In genomic region chr19:7066034-7066827, GRCm38 (mm10) we compare ENCODE assay signal across 8 mouse cellular contexts. TPM values are rescaled to one million over a fixed set of nuclear protein-coding genes. Genes with fewer than 3 reads are reported as not detected.
A peak's percentile ranks its signal among the peaks of the same experiment; 100 is the strongest.
DNase-seq lines count a peak whose midpoint lies in the region; ATAC-seq and TF ChIP-seq lines count a peak whose summit lies in the region.

No protein-coding gene starts in this region.

- no peak for ATAC-seq in lung, embryonic 14.5 days (ENCODE audit: insufficient read depth)
- 0 out of 2 replicates have a peak, but pooled peaks have one; percentile 10 for ATAC-seq in heart, embryonic 15.5 days (replicated peaks; ENCODE audit: insufficient number of reproducible peaks, insufficient read depth, low FRiP score, low read depth)
- no peak for ATAC-seq in kidney, embryonic 16.5 days (ENCODE audit: low FRiP score, low TSS enrichment)
- no peak for ATAC-seq in midbrain, embryonic 16.5 days

- H3K27ac ChIP-seq in lung, embryonic 14.5 days (ENCODE audit: low read depth), result 0 out of 2 replicates have a peak overlapping the region, but pooled peaks have one; percentile 21
- H3K27ac ChIP-seq in heart, embryonic 15.5 days, result peak overlapping the region; percentile 33
- 0 out of 2 replicates have a peak overlapping the region, but pooled peaks have one; percentile 40 for H3K27ac ChIP-seq in kidney, embryonic 16.5 days (ENCODE audit: low read length)
- H3K27ac ChIP-seq in midbrain, embryonic 16.5 days (ENCODE audit: low read length), result no peak overlapping the region

- WGBS in lung, embryonic 14.5 days, result 27% methylated on average over 15 of the region's 15 CpGs
- WGBS in lung, adult 2 months, result 38% methylated on average over 15 of the region's 15 CpGs
- 28% methylated on average over 15 of the region's 15 CpGs for WGBS in heart, embryonic 15.5 days
- 35% methylated on average over 15 of the region's 15 CpGs for WGBS in kidney, embryonic 16.5 days
- WGBS in midbrain, embryonic 16.5 days, result 33% methylated on average over 15 of the region's 15 CpGs

- DNase-seq in lung, embryonic 14.5 days, result peak; percentile 81
- no peak for DNase-seq in lung, adult 2 months
- peak; percentile 60 for DNase-seq in brain, adult 2 months (ENCODE audit: low read depth, low spot score)
- peak; percentile 81 for DNase-seq in thymus, postnatal 4 days
- no peak for DNase-seq in layer of hippocampus, postnatal 25 days (ENCODE audit: extremely low spot score in 1 of 2, low spot score in 1 of 2)

- H3K27me3 ChIP-seq in lung, embryonic 14.5 days (ENCODE audit: insufficient read depth, low read length), result peaks cover 12% of the 10 kb centered on the region
- H3K27me3 ChIP-seq in heart, embryonic 15.5 days, result peaks cover 7% of the 10 kb centered on the region
- H3K27me3 ChIP-seq in kidney, embryonic 16.5 days (ENCODE audit: insufficient read depth, low read length), result 0 out of 2 replicates have a peak, but pooled peaks cover 10% of the 10 kb centered on the region
- H3K27me3 ChIP-seq in midbrain, embryonic 16.5 days (ENCODE audit: control insufficient read depth, insufficient read depth, low read depth, low read length), result no peaks in the 10 kb centered on the region

- no peaks in the 10 kb centered on the region for H3K36me3 ChIP-seq in lung, embryonic 14.5 days (ENCODE audit: insufficient read depth)
- H3K36me3 ChIP-seq in heart, embryonic 15.5 days, result no peaks in the 10 kb centered on the region
- no peaks in the 10 kb centered on the region for H3K36me3 ChIP-seq in kidney, embryonic 16.5 days (ENCODE audit: insufficient read depth, low read length)
- H3K36me3 ChIP-seq in midbrain, embryonic 16.5 days (ENCODE audit: control insufficient read depth, insufficient read depth, low read length), result no peaks in the 10 kb centered on the region

- TF ChIP-seq CTCF in lung, embryonic 14.5 days (IDR thresholded peaks at IDR 0.05; ENCODE audit: low read depth), result no peak
- no peak for TF ChIP-seq CTCF in lung, adult 2 months (IDR thresholded peaks at IDR 0.05; ENCODE audit: insufficient read depth, low read length)

- no peak for TF ChIP-seq POLR2A in lung, adult 2 months (IDR thresholded peaks at IDR 0.05; ENCODE audit: borderline replicate concordance, extremely low read depth, low read depth, low read length)

- no peaks in the 10 kb centered on the region for H3K9me3 ChIP-seq in lung, embryonic 14.5 days (ENCODE audit: low read depth, low read length)
- no peaks in the 10 kb centered on the region for H3K9me3 ChIP-seq in heart, embryonic 15.5 days (replicated peaks)
- H3K9me3 ChIP-seq in kidney, embryonic 16.5 days (ENCODE audit: low read length), result no peaks in the 10 kb centered on the region
- H3K9me3 ChIP-seq in midbrain, embryonic 16.5 days (replicated peaks; ENCODE audit: control insufficient read depth, low read length, poor library complexity, severe bottlenecking), result no peaks in the 10 kb centered on the region

- peak overlapping the region; percentile 29 for H3K4me2 ChIP-seq in lung, embryonic 14.5 days
- H3K4me2 ChIP-seq in heart, embryonic 15.5 days, result peak overlapping the region; percentile 11; the same call in 1 of the 2 replicates
- peak overlapping the region; percentile 17; the same call in 1 of the 2 replicates for H3K4me2 ChIP-seq in kidney, embryonic 16.5 days (replicated peaks; ENCODE audit: low read depth, low read length)
- no peak overlapping the region for H3K4me2 ChIP-seq in midbrain, embryonic 16.5 days (ENCODE audit: low read length)

- no peak overlapping the region for H3K4me3 ChIP-seq in lung, embryonic 14.5 days (ENCODE audit: low read depth, low read length)
- no peak overlapping the region for H3K4me3 ChIP-seq in lung, adult 2 months (replicated peaks; ENCODE audit: extremely low read depth, low read depth, low read length)
- H3K4me3 ChIP-seq in heart, embryonic 15.5 days, result no peak overlapping the region
- H3K4me3 ChIP-seq in kidney, embryonic 16.5 days (ENCODE audit: low read length), result no peak overlapping the region
- H3K4me3 ChIP-seq in midbrain, embryonic 16.5 days (ENCODE audit: low read depth, low read length), result no peak overlapping the region

- H3K9ac ChIP-seq in lung, embryonic 14.5 days, result 0 out of 2 replicates have a peak overlapping the region, but pooled peaks have one; percentile 16
- H3K9ac ChIP-seq in heart, embryonic 15.5 days, result no peak overlapping the region
- H3K9ac ChIP-seq in kidney, embryonic 16.5 days (replicated peaks; ENCODE audit: low read length), result 0 out of 2 replicates have a peak overlapping the region, but pooled peaks have one; percentile 5
- H3K9ac ChIP-seq in midbrain, embryonic 16.5 days (ENCODE audit: low read depth, low read length), result peak overlapping the region; percentile 10; the same call in 1 of the 2 replicates

- H3K4me1 ChIP-seq in lung, embryonic 14.5 days (ENCODE audit: insufficient read depth), result peaks cover 24% of the 10 kb centered on the region
- H3K4me1 ChIP-seq in lung, adult 2 months (ENCODE audit: control insufficient read depth, insufficient read depth, low read length), result no peaks in the 10 kb centered on the region
- H3K4me1 ChIP-seq in heart, embryonic 15.5 days (replicated peaks), result peaks cover 39% of the 10 kb centered on the region
- peaks cover 51% of the 10 kb centered on the region for H3K4me1 ChIP-seq in kidney, embryonic 16.5 days (ENCODE audit: insufficient read depth, low read length)
- H3K4me1 ChIP-seq in midbrain, embryonic 16.5 days (ENCODE audit: control insufficient read depth, insufficient read depth, low read length), result peaks cover 42% of the 10 kb centered on the region

RNA-seq across cellular contexts. Expression of gene Macrod1, which starts 9.6 kb away (rescaled TPM):
- polyA plus RNA-seq in lung, embryonic 14.5 days (2014; fragmentation: Nextera tagmentation; extraction: Ambion mirVana), result 11.0 and 11.4 TPM in 2 replicates
- polyA plus RNA-seq in lung, adult 2 months (2012; rRNA removed), result 42.0 and 44.3 TPM in 2 replicates
- polyA plus RNA-seq in heart, embryonic 15.5 days (2015; fragmentation: Nextera tagmentation; extraction: Ambion mirVana), result 49.1 and 57.6 TPM in 2 replicates
- polyA plus RNA-seq in kidney, embryonic 16.5 days (2015; fragmentation: Nextera tagmentation; extraction: Ambion mirVana), result 15.6 and 16.4 TPM in 2 replicates
- 4.4 and 5.9 TPM in 2 replicates for polyA plus RNA-seq in midbrain, embryonic 16.5 days (2015; fragmentation: Nextera tagmentation; extraction: Ambion mirVana)
- 10 to 100 TPM; 16.4 to 22.0 TPM for total RNA-seq in layer of hippocampus, postnatal 25 days (2021)

RNA-seq across cellular contexts. Expression of gene Stip1, which starts 26.5 kb away (rescaled TPM):
- 250 and 255 TPM in 2 replicates for polyA plus RNA-seq in lung, embryonic 14.5 days (2014; fragmentation: Nextera tagmentation; extraction: Ambion mirVana)
- polyA plus RNA-seq in lung, adult 2 months (2012; rRNA removed), result 25.0 and 31.4 TPM in 2 replicates
- polyA plus RNA-seq in heart, embryonic 15.5 days (2015; fragmentation: Nextera tagmentation; extraction: Ambion mirVana), result 168 and 203 TPM in 2 replicates
- 305 and 314 TPM in 2 replicates for polyA plus RNA-seq in kidney, embryonic 16.5 days (2015; fragmentation: Nextera tagmentation; extraction: Ambion mirVana)
- 204 and 211 TPM in 2 replicates for polyA plus RNA-seq in midbrain, embryonic 16.5 days (2015; fragmentation: Nextera tagmentation; extraction: Ambion mirVana)
- total RNA-seq in layer of hippocampus, postnatal 25 days (2021), result 100 to 1,000 TPM; 169 to 202 TPM

RNA-seq across cellular contexts. Expression of gene Flrt1, which starts 39.3 kb away (rescaled TPM):
- 1.4 and 2.0 TPM in 2 replicates for polyA plus RNA-seq in lung, embryonic 14.5 days (2014; fragmentation: Nextera tagmentation; extraction: Ambion mirVana)
- polyA plus RNA-seq in lung, adult 2 months (2012; rRNA removed), result 0.29 and 0.40 TPM in 2 replicates
- 1.3 and 2.5 TPM in 2 replicates for polyA plus RNA-seq in heart, embryonic 15.5 days (2015; fragmentation: Nextera tagmentation; extraction: Ambion mirVana)
- polyA plus RNA-seq in kidney, embryonic 16.5 days (2015; fragmentation: Nextera tagmentation; extraction: Ambion mirVana), result 5.4 and 6.8 TPM in 2 replicates
- polyA plus RNA-seq in midbrain, embryonic 16.5 days (2015; fragmentation: Nextera tagmentation; extraction: Ambion mirVana), result 11.6 and 12.0 TPM in 2 replicates
- 10 to 100 TPM; 18.3 to 21.2 TPM for total RNA-seq in layer of hippocampus, postnatal 25 days (2021)

RNA-seq across cellular contexts. Expression of gene Fermt3, which starts 47.0 kb away (rescaled TPM):
- 8.6 and 9.1 TPM in 2 replicates for polyA plus RNA-seq in lung, embryonic 14.5 days (2014; fragmentation: Nextera tagmentation; extraction: Ambion mirVana)
- polyA plus RNA-seq in lung, adult 2 months (2012; rRNA removed), result 36.8 and 41.6 TPM in 2 replicates
- 6.5 and 18.3 TPM in 2 replicates for polyA plus RNA-seq in heart, embryonic 15.5 days (2015; fragmentation: Nextera tagmentation; extraction: Ambion mirVana)
- 5.7 and 6.4 TPM in 2 replicates for polyA plus RNA-seq in kidney, embryonic 16.5 days (2015; fragmentation: Nextera tagmentation; extraction: Ambion mirVana)
- 3.0 and 3.5 TPM in 2 replicates for polyA plus RNA-seq in midbrain, embryonic 16.5 days (2015; fragmentation: Nextera tagmentation; extraction: Ambion mirVana)
- 1 to 10 TPM; 4.3 to 4.6 TPM for total RNA-seq in layer of hippocampus, postnatal 25 days (2021)

Comparison
In these comparisons a context has a peak if more than half of its experiments do, and no peak if none do; other contexts are left out.
1. DNase-seq: peak in lung, embryonic 14.5 days (single experiment), brain, adult 2 months (single experiment) and thymus, postnatal 4 days (single experiment); none in lung, adult 2 months (single experiment) and layer of hippocampus, postnatal 25 days (0 of 2).